Mouse (Mus musculus) hindbrain, embryonic 10.5 days (tissue): ENCODE measurements at regions not wholly inside any gene's neighbourhood (a gene's known extent, or its start where the extent isn't known, plus 50 kb on each side); places are given as distances from the start of the nearest gene placed in this dataset.

Source experiments
- DNase-seq: peaks from one replicate; pipeline ENCODE4 v3.0.0-alpha.2; 2017; ENCODE audit warnings: low spot score
- H3K27ac ChIP-seq: fragments of 300-500 bp; sonication (generic); 2 replicates; pipeline ENCODE4 v1.5.1; 2016; ENCODE audit warnings: mild to moderate bottlenecking, moderate library complexity
- H3K27me3 ChIP-seq: fragments of 300-500 bp; sonication (generic); 2 replicates; pipeline ENCODE4 v1.6.1; 2016; ENCODE audit warnings: mild to moderate bottlenecking; ENCODE audit not compliant: poor library complexity, insufficient read depth, severe bottlenecking
- H3K36me3 ChIP-seq: fragments of 300-500 bp; sonication (generic); 2 replicates; pipeline ENCODE4 v1.6.1; 2016; ENCODE audit warnings: mild to moderate bottlenecking, moderate library complexity
- H3K4me1 ChIP-seq: fragments of 300-500 bp; sonication (generic); replicated peaks from 2 replicates; pipeline ENCODE4 v1.6.1; 2016; ENCODE audit warnings: mild to moderate bottlenecking
- H3K4me3 ChIP-seq: fragments of 300-500 bp; sonication (generic); 2 replicates; pipeline ENCODE4 v1.5.1; 2016; ENCODE audit warnings: mild to moderate bottlenecking, moderate library complexity
- H3K9me3 ChIP-seq: fragments of 300-500 bp; sonication (generic); 2 replicates; pipeline ENCODE4 v1.6.1; 2016; ENCODE audit warnings: mild to moderate bottlenecking, moderate library complexity
- WGBS: fragments of 180-500 bp; shearing (Covaris S2); methylation state at CpG from one replicate; pipeline ENCODE4 v1.1.7; 2016; 5-methylcytosine and 5-hydroxymethylcytosine counted together

DNA sequence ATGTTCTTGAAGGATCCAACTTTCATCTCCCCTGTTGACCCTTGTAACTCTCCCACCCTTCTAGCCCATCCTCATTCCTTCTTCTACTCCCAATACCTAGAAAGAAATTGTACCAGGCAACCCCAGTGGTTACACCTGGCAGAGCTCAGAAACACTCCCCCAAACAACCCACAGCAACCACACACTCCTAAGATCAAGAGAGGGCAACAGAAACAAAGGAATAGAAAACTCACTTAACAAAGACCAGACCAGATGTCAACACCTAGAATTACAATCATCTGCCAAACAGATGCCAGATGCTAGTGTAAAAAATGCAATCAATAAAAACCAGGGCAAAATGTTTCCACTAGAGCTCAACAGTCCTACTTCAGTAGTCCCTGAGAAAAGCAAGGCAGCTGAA, 400.9 kb downstream of the Ptprc start:
- Histone ChIP-seq H3K4me3 (no peak overlapping the region), H3K9me3 (no peaks in the 10 kb centered on the region)
- DNase-seq = no peak

DNA sequence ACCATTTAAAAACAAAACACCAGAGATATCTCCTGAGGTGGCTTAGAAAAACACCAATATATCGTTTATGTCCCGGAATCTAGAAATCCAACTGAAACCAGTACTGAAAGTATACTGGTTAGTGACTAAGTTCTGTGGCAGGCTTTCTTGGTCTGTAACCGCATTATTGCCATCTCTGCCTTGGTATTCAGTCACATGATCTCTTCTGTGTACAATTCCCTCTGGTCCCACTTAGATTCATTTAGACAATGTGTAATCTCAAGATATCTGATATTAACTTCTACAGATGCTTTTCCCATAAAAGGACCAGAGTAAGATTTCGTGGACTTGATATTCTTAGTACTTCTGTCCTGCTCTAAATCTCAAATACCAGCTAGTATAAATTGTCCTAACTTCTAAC, 414.7 kb downstream of the Ptprc start:
- H3K36me3 ChIP-seq = no peaks in the 10 kb centered on the region
- no peak overlapping the region for H3K27ac ChIP-seq
- 92% methylated on average over 4 of the region's 4 CpGs for WGBS
- no peak for DNase-seq
- H3K4me1 ChIP-seq = no peaks in the 10 kb centered on the region
- no peak overlapping the region for H3K4me3 ChIP-seq
- H3K9me3 ChIP-seq = no peaks in the 10 kb centered on the region
- no peaks in the 10 kb centered on the region for H3K27me3 ChIP-seq

More for the DNA sequence above, 400.9 kb downstream of the Ptprc start:
- no peaks in the 10 kb centered on the region for H3K4me1 ChIP-seq
- no peaks in the 10 kb centered on the region for H3K27me3 ChIP-seq
- H3K27ac ChIP-seq = no peak overlapping the region
- no peaks in the 10 kb centered on the region for H3K36me3 ChIP-seq

DNA sequence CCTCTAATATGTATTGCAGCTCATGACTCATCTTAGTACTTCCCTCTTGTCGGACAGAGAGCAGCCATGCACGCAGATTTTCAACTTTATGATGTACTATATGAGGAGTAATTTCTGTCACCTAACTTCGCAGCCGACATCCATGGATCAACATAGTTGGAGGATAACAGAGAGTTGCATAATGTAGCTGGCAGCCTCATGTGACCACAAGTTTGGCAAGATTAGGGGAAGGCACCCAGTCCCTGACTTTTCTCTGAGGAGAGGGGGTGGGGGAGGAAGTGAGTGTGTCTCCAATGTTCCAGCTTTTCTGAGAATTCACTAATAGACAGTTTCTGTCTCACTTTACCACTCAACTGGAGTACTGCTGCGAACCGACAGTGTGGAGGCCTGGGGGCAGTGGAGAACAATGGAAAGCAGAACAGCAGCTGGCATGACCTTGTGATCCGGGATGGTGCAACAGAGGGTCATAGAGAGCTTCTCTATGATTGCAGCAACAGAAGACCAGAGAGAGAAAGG, 424.0 kb downstream of the Ptprc start:
- Histone ChIP-seq H3K9me3 (no peaks in the 10 kb centered on the region), H3K27me3 (no peaks in the 10 kb centered on the region), H3K27ac (no peak overlapping the region), H3K4me1 (0 out of 2 replicates have a peak, but pooled peaks cover 3% of the 10 kb centered on the region), H3K4me3 (no peak overlapping the region), H3K36me3 (no peaks in the 10 kb centered on the region)
- WGBS = 76% methylated on average over 7 of the region's 7 CpGs
- DNase-seq = no peak

GRCm38 (mm10) chr1:137750894-137751293, 424.6 kb downstream of the Ptprc start:
- Histone ChIP-seq H3K9me3 (no peaks in the 10 kb centered on the region), H3K27ac (no peak overlapping the region), H3K27me3 (no peaks in the 10 kb centered on the region), H3K36me3 (no peaks in the 10 kb centered on the region), H3K4me1 (0 out of 2 replicates have a peak, but pooled peaks cover 3% of the 10 kb centered on the region), H3K4me3 (no peak overlapping the region)
- WGBS = 88% methylated on average over 5 of the region's 5 CpGs
- DNase-seq = no peak

DNA sequence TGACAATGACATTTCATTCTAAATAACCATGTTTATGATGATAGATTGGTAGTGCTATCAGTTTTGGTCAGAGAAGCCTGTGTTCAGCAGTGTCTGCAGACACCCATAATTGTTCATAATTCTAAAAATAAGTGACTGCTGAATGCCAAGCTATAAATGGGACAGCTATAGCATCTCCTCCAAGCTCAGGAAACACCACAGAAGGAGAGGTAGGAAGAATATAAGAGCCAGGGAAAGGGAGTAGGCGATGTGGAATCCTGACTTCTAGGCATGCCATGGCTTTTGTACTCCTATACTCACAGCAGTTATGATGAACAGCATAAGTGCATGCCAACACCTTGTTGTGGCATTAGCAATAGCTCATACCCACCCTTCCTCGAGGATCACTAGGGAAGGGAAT, 429.4 kb downstream of the Ptprc start:
- Histone ChIP-seq H3K9me3 (no peaks in the 10 kb centered on the region), H3K4me3 (no peak overlapping the region), H3K36me3 (no peaks in the 10 kb centered on the region), H3K27me3 (no peaks in the 10 kb centered on the region), H3K27ac (no peak overlapping the region), H3K4me1 (no peaks in the 10 kb centered on the region)
- 74% methylated on average over 2 of the region's 2 CpGs for WGBS
- DNase-seq = no peak

- no peak for DNase-seq
- WGBS = 29% methylated on average over 1 of the region's 1 CpGs
These were observed 437.2 kb downstream of the Ptprc start for GRCm38 (mm10) chr1:137738157-137738851.

GRCm38 (mm10) chr1:137703882-137704281, 471.6 kb downstream of the Ptprc start:
- H3K4me3 ChIP-seq = no peak overlapping the region
- H3K36me3 ChIP-seq = no peaks in the 10 kb centered on the region
- H3K4me1 ChIP-seq = no peaks in the 10 kb centered on the region
- no peak for DNase-seq
- no peaks in the 10 kb centered on the region for H3K27me3 ChIP-seq
- H3K27ac ChIP-seq = no peak overlapping the region
- 82% methylated on average over 3 of the region's 3 CpGs for WGBS
- H3K9me3 ChIP-seq = no peaks in the 10 kb centered on the region

More at GRCm38 (mm10) chr1:137738157-137738851, 437.2 kb downstream of the Ptprc start:
- no peaks in the 10 kb centered on the region for H3K4me1 ChIP-seq
- H3K27ac ChIP-seq = no peak overlapping the region
- no peaks in the 10 kb centered on the region for H3K9me3 ChIP-seq
- no peaks in the 10 kb centered on the region for H3K27me3 ChIP-seq
- no peak overlapping the region for H3K4me3 ChIP-seq
- H3K36me3 ChIP-seq = no peaks in the 10 kb centered on the region

DNA sequence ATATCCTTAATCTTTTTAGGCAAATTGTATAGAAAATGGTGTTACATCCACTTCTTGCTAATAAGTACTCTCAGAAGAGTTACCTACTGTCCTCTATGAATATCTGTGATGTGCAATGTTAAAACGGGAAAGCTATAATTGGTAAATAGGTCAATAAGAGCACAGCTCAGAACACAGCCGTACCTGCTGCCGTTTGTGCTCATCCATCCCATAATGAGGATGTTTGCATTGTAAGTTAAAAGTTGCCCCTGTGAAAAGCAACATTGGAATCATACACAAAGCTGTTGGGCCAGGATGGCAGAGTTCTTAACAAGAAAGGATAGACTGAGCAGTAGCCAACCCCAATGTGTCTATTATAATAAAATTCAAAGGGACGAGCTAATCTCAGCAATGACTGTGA, 476.6 kb downstream of the Ptprc start:
- Histone ChIP-seq H3K27me3 (no peaks in the 10 kb centered on the region), H3K9me3 (no peaks in the 10 kb centered on the region), H3K4me1 (peaks cover 17% of the 10 kb centered on the region), H3K4me3 (no peak overlapping the region), H3K36me3 (no peaks in the 10 kb centered on the region), H3K27ac (no peak overlapping the region)
- DNase-seq = no peak
- whole genome bisulfite sequencing = 95% methylated on average over 4 of the region's 4 CpGs

DNA sequence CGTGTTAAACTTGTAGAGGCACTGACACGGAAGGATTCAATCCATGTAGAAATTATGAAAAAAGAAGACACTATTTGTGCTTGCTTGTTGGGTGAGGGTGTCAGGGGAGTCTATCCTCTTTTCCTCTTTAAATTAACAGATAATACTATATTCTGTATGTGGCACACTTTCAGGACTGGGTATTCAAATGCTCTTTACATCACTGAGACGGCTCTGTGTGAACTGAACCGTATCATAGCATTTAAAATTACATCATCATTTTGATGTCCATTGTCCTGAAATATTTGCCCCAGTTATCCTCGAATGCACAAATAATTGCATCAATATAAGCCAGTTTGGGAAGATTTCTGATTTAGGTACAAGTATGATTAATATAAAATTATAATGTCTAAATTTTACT, 478.2 kb downstream of the Ptprc start:
- Histone ChIP-seq H3K27ac (no peak overlapping the region), H3K36me3 (no peaks in the 10 kb centered on the region), H3K4me1 (peaks cover 17% of the 10 kb centered on the region), H3K4me3 (no peak overlapping the region), H3K27me3 (no peaks in the 10 kb centered on the region), H3K9me3 (no peaks in the 10 kb centered on the region)
- no peak for DNase-seq
- 67% methylated on average over 5 of the region's 5 CpGs for WGBS

- peak overlapping the region; percentile 53 for H3K27ac ChIP-seq
- H3K27me3 ChIP-seq = no peaks in the 10 kb centered on the region
- 36% methylated on average over 3 of the region's 3 CpGs for WGBS
- no peaks in the 10 kb centered on the region for H3K36me3 ChIP-seq
- no peak for DNase-seq
- no peak overlapping the region for H3K4me3 ChIP-seq
- H3K4me1 ChIP-seq = peaks cover 17% of the 10 kb centered on the region
- no peaks in the 10 kb centered on the region for H3K9me3 ChIP-seq
These were observed 478.7 kb downstream of the Ptprc start for GRCm38 (mm10) chr1:137696796-137697195.

GRCm38 (mm10) chr1:137695751-137696150, 479.8 kb downstream of the Ptprc start:
- 62% methylated on average over 3 of the region's 3 CpGs for WGBS
- Histone ChIP-seq H3K4me1 (peaks cover 17% of the 10 kb centered on the region), H3K4me3 (no peak overlapping the region), H3K36me3 (no peaks in the 10 kb centered on the region), H3K27ac (no peak overlapping the region), H3K27me3 (no peaks in the 10 kb centered on the region), H3K9me3 (no peaks in the 10 kb centered on the region)
- DNase-seq = no peak

DNA sequence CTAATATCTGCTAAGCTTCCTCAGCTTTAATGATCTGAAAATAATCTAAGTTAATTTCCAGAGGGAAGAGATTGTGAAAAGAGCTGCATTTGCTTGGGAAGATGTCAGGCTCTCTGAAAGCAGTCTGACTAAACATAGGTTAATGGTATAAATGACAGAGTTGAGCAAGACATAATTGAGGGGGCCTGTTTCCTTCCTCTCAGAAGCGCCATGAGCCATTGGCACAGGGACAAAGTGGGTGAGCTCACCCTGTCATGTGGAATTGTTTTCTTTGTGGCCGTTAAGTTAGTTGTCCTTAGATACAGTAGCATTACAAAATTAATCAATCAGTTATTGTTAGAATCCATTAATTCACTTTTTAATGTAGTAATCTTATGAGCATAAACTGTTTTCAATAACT, 483.0 kb downstream of the Ptprc start:
- WGBS = 72% methylated on average over 2 of the region's 2 CpGs

GRCm38 (mm10) chr1:137690860-137691595, 484.5 kb downstream of the Ptprc start:
- no peaks in the 10 kb centered on the region for H3K27me3 ChIP-seq
- 92% methylated on average over 9 of the region's 9 CpGs for WGBS
- H3K4me3 ChIP-seq = no peak overlapping the region
- H3K9me3 ChIP-seq = no peaks in the 10 kb centered on the region
- H3K36me3 ChIP-seq = no peaks in the 10 kb centered on the region
- H3K27ac ChIP-seq = no peak overlapping the region
- DNase-seq = no peak
- H3K4me1 ChIP-seq = peaks cover 5% of the 10 kb centered on the region; the same call in 1 of the 2 replicates

More for the DNA sequence above, 483.0 kb downstream of the Ptprc start:
- Histone ChIP-seq H3K27ac (no peak overlapping the region), H3K4me3 (no peak overlapping the region), H3K9me3 (no peaks in the 10 kb centered on the region), H3K36me3 (no peaks in the 10 kb centered on the region), H3K27me3 (no peaks in the 10 kb centered on the region), H3K4me1 (peaks cover 17% of the 10 kb centered on the region)
- DNase-seq = no peak
